Mouse (Mus musculus) neural tube, embryonic 11.5 days (tissue): ENCODE measurements at regions not wholly inside any gene's neighbourhood (a gene's known extent, or its start where the extent isn't known, plus 50 kb on each side); places are given as distances from the start of the nearest gene placed in this dataset.

Experiments
- ATAC-seq: fragments of 200-750 bp; cut with Nextera tagmentation; 2 replicates; pipeline ENCODE4 v1.8.0; 2017; ENCODE audit warnings: moderate number of reproducible peaks, mild to moderate bottlenecking, moderate TSS enrichment, moderate library complexity; ENCODE audit not compliant: insufficient read depth, low FRiP score, low TSS enrichment
- DNase-seq: peaks from one replicate; pipeline ENCODE4 v3.0.0-alpha.2; 2015; ENCODE audit warnings: low spot score
- H3K27ac ChIP-seq: fragments of 300-500 bp; sonication (generic); 2 replicates; pipeline ENCODE4 v1.5.1; 2014; ENCODE audit warnings: low read depth, mild to moderate bottlenecking, low read length
- H3K27me3 ChIP-seq: fragments of 300-500 bp; sonication (generic); 2 replicates; pipeline ENCODE4 v1.6.1; 2014; ENCODE audit warnings: mild to moderate bottlenecking, low read length, mixed read lengths; ENCODE audit not compliant: control insufficient read depth, insufficient read depth
- H3K36me3 ChIP-seq: fragments of 300-500 bp; sonication (generic); 2 replicates; pipeline ENCODE4 v1.6.1; 2014; ENCODE audit warnings: mild to moderate bottlenecking, low read length, moderate library complexity, mixed read lengths; ENCODE audit not compliant: control insufficient read depth, insufficient read depth
- H3K4me1 ChIP-seq: fragments of 300-500 bp; sonication (generic); 2 replicates; pipeline ENCODE4 v1.6.1; 2014; ENCODE audit warnings: low read length, mixed read lengths; ENCODE audit not compliant: control insufficient read depth, insufficient read depth
- H3K4me2 ChIP-seq: fragments of 300-500 bp; sonication (generic); 2 replicates; pipeline ENCODE4 v1.6.1; 2014; ENCODE audit warnings: low read depth, mild to moderate bottlenecking, moderate library complexity
- H3K4me3 ChIP-seq: fragments of 300-500 bp; sonication (generic); 2 replicates; pipeline ENCODE4 v1.5.1; 2014; ENCODE audit warnings: low read depth, low read length
- H3K9ac ChIP-seq: fragments of 300-500 bp; sonication (generic); 2 replicates; pipeline ENCODE4 v1.6.1; 2014; ENCODE audit warnings: mild to moderate bottlenecking, low read length
- H3K9me3 ChIP-seq: fragments of 300-500 bp; sonication (generic); 2 replicates; pipeline ENCODE4 v1.6.1; 2016; ENCODE audit warnings: low read length; ENCODE audit not compliant: control insufficient read depth
- WGBS: fragments of 180-500 bp; shearing (Covaris S2); extraction: QIAGEN DNeasy Blood & Tissue Kit; methylation state at CpG from one replicate; pipeline ENCODE4 v1.1.7; 2014; 5-methylcytosine and 5-hydroxymethylcytosine counted together

DNA sequence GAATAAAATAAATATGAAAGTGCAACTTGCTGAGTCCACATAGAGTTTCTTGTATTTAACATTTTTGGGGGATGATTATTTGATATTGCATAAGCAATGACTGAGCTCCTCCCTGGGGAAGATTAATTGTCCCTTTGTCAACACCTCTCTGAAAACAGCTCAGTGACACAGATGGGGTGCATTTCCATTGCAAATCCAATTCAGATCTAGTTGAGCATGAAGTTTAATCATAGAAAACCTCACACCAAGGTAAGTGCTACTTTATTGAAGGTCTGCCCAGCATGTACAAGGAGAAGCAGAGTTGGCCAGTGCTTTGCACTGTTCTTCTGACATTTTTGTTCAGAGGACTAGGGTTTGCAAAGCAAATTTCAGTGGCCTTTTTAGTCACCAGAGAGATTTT is 827.5 kb upstream of the Cdh6 start:
- Histone ChIP-seq H3K36me3 (no peaks in the 10 kb centered on the region), H3K27ac (no peak overlapping the region)
- no peak for ATAC-seq

DNA sequence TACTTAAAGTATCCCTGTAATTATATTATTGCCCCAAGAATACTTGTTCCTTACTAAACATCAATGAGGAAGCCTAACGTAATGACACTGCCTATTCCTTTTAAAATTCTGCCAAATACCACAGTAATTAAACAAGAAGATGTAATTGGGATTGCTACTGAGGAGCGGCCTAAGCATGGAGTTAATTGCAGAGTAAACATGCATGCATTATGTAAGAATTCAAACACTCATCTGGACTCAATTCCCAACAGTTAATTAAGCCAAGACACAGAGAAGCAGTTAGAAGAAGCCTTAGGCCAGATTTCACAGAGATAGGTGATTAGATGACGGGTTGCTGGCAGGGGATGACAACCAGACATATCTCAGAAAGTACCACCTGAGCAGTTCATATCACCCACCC is 816.3 kb upstream of the Cdh6 start:
- 82% methylated on average over 3 of the region's 3 CpGs for WGBS
- ATAC-seq: no peak

More for the DNA sequence above, 827.5 kb upstream of the Cdh6 start:
- no peak overlapping the region for H3K4me2 ChIP-seq
- no peak for DNase-seq
- H3K27me3 ChIP-seq: no peaks in the 10 kb centered on the region
- no peak overlapping the region for H3K4me3 ChIP-seq
- H3K9me3 ChIP-seq: no peaks in the 10 kb centered on the region
- no peak overlapping the region for H3K9ac ChIP-seq
- no peaks in the 10 kb centered on the region for H3K4me1 ChIP-seq

DNA sequence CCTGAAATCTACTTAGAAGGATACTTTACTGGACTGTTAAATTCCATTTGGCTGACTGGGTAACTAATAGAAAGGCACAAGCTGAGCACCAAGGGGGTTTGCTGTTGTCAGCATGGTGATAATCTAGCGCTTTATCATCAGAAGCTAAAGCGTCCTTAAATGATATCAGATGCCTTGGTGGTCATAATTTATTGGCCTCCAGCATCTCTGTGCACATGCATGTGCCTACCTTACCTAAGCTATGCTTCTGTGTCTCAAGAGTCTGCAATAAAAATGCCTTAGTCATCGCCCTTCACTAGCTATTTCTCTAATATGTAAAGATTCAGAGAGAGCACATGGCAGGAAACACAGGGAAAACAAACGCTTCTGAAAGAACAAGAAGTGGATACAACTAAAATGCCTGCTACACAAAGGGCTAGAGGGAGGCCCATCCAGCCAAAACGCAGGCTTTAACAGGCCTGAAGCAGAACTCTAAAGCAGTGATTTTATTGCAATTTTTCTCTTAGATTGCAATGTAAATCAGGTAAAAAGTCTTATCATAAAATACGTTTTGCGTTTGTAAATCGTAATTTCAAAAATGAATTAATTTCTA is 815.5 kb upstream of the Cdh6 start:
- DNase-seq (no peak), ATAC-seq (no peak)
- 75% methylated on average over 8 of the region's 8 CpGs for WGBS
- H3K36me3 ChIP-seq: no peaks in the 10 kb centered on the region
- H3K9ac ChIP-seq: no peak overlapping the region
- H3K27me3 ChIP-seq: no peaks in the 10 kb centered on the region
- H3K4me3 ChIP-seq: no peak overlapping the region
- H3K27ac ChIP-seq: no peak overlapping the region
- H3K9me3 ChIP-seq: no peaks in the 10 kb centered on the region
- no peak overlapping the region for H3K4me2 ChIP-seq
- H3K4me1 ChIP-seq: no peaks in the 10 kb centered on the region

More for the DNA sequence above, 816.3 kb upstream of the Cdh6 start:
- Histone ChIP-seq H3K4me1 (no peaks in the 10 kb centered on the region), H3K27ac (no peak overlapping the region), H3K27me3 (no peaks in the 10 kb centered on the region), H3K36me3 (no peaks in the 10 kb centered on the region), H3K4me3 (no peak overlapping the region), H3K9me3 (no peaks in the 10 kb centered on the region), H3K9ac (no peak overlapping the region), H3K4me2 (no peak overlapping the region)
- no peak for DNase-seq

DNA sequence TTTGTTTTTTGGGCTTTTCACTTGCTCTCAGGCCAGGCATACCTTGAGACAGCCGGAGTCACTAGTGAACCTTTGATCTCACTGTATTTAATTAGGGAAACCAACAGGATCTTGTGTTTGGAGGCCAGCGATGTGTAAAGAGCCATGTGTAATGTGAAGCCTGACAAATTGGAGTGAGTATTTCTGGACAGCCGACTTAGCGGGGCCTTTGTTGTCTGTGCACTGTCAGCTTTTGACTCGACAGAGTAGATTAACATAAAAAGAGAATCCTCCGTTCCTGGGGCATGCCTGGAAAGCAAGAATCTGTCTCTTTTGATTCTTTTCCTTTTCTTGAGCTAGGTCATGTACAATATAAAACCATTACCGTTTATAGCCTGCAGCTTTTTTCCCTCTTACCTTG is 796.3 kb upstream of the Cdh6 start:
- H3K9ac ChIP-seq: no peak overlapping the region
- 30% methylated on average over 7 of the region's 7 CpGs for WGBS
- no peak overlapping the region for H3K27ac ChIP-seq
- no peaks in the 10 kb centered on the region for H3K27me3 ChIP-seq
- H3K4me1 ChIP-seq: no peaks in the 10 kb centered on the region
- H3K36me3 ChIP-seq: no peaks in the 10 kb centered on the region
- DNase-seq: peak; percentile 31
- no peak overlapping the region for H3K4me2 ChIP-seq
- no peaks in the 10 kb centered on the region for H3K9me3 ChIP-seq
- ATAC-seq: peak; percentile 90
- H3K4me3 ChIP-seq: no peak overlapping the region
